Mouse (Mus musculus) heart, embryonic 14.5 days (tissue): ENCODE data around the gene Pwp2. TPM values are rescaled to one million over a fixed set of nuclear protein-coding genes. Genes with fewer than 3 reads are reported as not detected.
A peak's percentile ranks its signal among the peaks of the same experiment; 100 is the strongest.
"Not testable (repeated sequence)": the region's sequence is repeated elsewhere in the genome, so short reads cannot be mapped to it uniquely, and the experiment has no call there.

Experiments
- ATAC-seq: fragments of 200-750 bp; cut with Nextera tagmentation; 2 replicates; pipeline ENCODE4 v1.8.0; 2017; ENCODE audit warnings: low read depth, moderate TSS enrichment; ENCODE audit not compliant: insufficient number of reproducible peaks, insufficient read depth, low FRiP score
- H3K27ac ChIP-seq, 2 experiments: fragments of 200-500 bp in 1 of 2; fragments of 300-500 bp in 1 of 2; sonication (generic) in 1 of 2; replicated peaks in 1 of 2; 2 replicates each; pipeline ENCODE4 v1.5.1; 2012 to 2014; ENCODE audit warnings: low read depth in 2 of 2, low read length in 2 of 2, control low read depth in 1 of 2, mild to moderate bottlenecking in 1 of 2, mixed read lengths in 1 of 2; ENCODE audit not compliant: control insufficient read depth in 1 of 2, insufficient read depth in 1 of 2
- H3K27me3 ChIP-seq: fragments of 300-500 bp; sonication (generic); 2 replicates; pipeline ENCODE4 v1.6.1; 2014; ENCODE audit warnings: mild to moderate bottlenecking, low read length, control low read depth; ENCODE audit not compliant: control insufficient read depth, insufficient read depth
- H3K36me3 ChIP-seq: fragments of 300-500 bp; sonication (generic); 2 replicates; pipeline ENCODE4 v1.6.1; 2014; ENCODE audit warnings: mild to moderate bottlenecking, control low read depth, low read length, mixed read lengths; ENCODE audit not compliant: control insufficient read depth, insufficient read depth
- H3K4me1 ChIP-seq, 2 experiments: fragments of 200-500 bp in 1 of 2; fragments of 300-500 bp in 1 of 2; sonication (generic) in 1 of 2; 2 replicates each; pipeline ENCODE4 v1.6.1; 2012 to 2014; ENCODE audit warnings: low read length in 2 of 2, control low read depth in 1 of 2, mixed read lengths in 1 of 2; ENCODE audit not compliant: control insufficient read depth in 2 of 2, insufficient read depth in 2 of 2
- H3K4me2 ChIP-seq: fragments of 300-500 bp; sonication (generic); 2 replicates; pipeline ENCODE4 v1.6.1; 2014; ENCODE audit warnings: mild to moderate bottlenecking, low read length
- H3K4me3 ChIP-seq, 2 experiments: fragments of 200-500 bp in 1 of 2; fragments of 300-500 bp in 1 of 2; sonication (generic) in 1 of 2; 2 replicates each; pipeline ENCODE4 v1.5.1; 2012 to 2014; ENCODE audit warnings: low read length in 2 of 2, mild to moderate bottlenecking in 2 of 2, control low read depth in 1 of 2, low read depth in 1 of 2, moderate library complexity in 1 of 2; ENCODE audit not compliant: control insufficient read depth in 1 of 2, insufficient read depth in 1 of 2
- H3K9ac ChIP-seq: fragments of 300-500 bp; sonication (generic); 2 replicates; pipeline ENCODE4 v1.6.1; 2014; ENCODE audit warnings: mild to moderate bottlenecking, low read length
- H3K9me3 ChIP-seq: fragments of 300-500 bp; sonication (generic); 2 replicates; pipeline ENCODE4 v1.6.1; 2016; ENCODE audit warnings: low read length, control low read depth; ENCODE audit not compliant: control insufficient read depth
- WGBS: fragments of 180-500 bp; shearing (Covaris S2); extraction: QIAGEN DNeasy Blood & Tissue Kit; methylation state at CpG from one replicate; pipeline ENCODE4 v1.1.7; 2014; 5-methylcytosine and 5-hydroxymethylcytosine counted together
- polyA plus RNA-seq: library from polyadenylated mRNA; unstranded; fragments of >200 nt; fragmentation: Nextera tagmentation; extraction: Ambion mirVana; gene quantifications from 2 replicates; pipeline ENCODE4 v1.2.1, GENCODE M21; 2014

Pwp2 gene
- polyA plus RNA-seq, 1 experiment from 2014 or later = 8.6 TPM

DNA sequence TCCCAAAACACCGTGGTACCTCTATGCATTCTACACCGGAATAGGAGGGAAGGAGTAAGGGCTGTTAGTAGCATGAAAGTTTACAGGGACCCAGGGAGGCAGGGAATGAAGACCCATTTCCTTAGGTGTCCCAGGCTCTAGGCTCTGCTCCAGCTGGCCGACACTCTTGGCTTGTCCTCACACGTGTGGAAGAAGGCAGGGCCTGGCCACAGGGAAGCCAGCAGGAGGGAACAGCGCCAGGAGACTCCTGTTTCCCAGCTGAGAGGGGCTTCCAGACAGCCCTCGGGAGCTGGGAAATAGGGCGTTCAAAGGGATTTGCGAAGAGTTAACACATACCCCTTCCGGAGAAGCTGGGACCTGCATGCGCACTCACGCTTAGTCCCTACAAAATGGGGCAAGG, 55.5 kb downstream of the Pwp2 start:
- Histone ChIP-seq H3K27ac (0 out of 4 replicates have a peak overlapping the region, but pooled peaks of 1 of the 2 experiments have one; percentile 37), H3K4me2 (no peak overlapping the region), H3K9me3 (no peaks in the 10 kb centered on the region), H3K36me3 (no peaks in the 10 kb centered on the region), H3K4me3 (no peak overlapping the region), H3K4me1 (peaks cover 4 to 8% of the 10 kb centered on the region in 2 experiments), H3K27me3 (no peaks in the 10 kb centered on the region), H3K9ac (no peak overlapping the region)
- ATAC-seq = no peak
- WGBS = 35% methylated on average over 11 of the region's 11 CpGs

DNA sequence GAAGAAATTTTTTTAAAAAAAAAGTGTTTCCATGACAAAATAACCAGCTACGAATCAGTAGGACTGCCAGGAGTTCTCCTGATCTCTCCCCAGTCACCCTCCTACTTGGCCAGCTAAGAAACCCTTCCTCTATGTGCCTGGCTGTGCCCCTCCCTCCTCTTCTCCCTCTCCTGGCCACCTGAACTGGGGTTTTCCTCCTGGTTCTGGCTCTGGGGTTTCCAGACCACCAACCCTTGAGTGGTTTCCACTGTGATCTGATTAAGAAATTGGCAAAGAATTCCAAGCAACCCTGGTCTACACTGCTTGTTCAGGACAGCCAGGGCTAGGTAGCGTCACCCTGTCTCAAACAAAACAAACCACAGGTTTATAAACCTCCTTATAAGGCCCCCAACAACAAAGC, 56.3 kb downstream of the Pwp2 start:
- H3K27me3 ChIP-seq = no peaks in the 10 kb centered on the region
- no peak overlapping the region for H3K9ac ChIP-seq
- ATAC-seq = no peak
- WGBS = 74% methylated on average over 2 of the region's 2 CpGs
- no peak overlapping the region for H3K27ac ChIP-seq
- no peak overlapping the region for H3K4me2 ChIP-seq
- H3K36me3 ChIP-seq = no peaks in the 10 kb centered on the region
- no peaks in the 10 kb centered on the region for H3K9me3 ChIP-seq
- H3K4me3 ChIP-seq = no peak overlapping the region
- peaks cover 5 to 8% of the 10 kb centered on the region in 2 experiments; a peak in 3 of 4 replicates for H3K4me1 ChIP-seq

DNA sequence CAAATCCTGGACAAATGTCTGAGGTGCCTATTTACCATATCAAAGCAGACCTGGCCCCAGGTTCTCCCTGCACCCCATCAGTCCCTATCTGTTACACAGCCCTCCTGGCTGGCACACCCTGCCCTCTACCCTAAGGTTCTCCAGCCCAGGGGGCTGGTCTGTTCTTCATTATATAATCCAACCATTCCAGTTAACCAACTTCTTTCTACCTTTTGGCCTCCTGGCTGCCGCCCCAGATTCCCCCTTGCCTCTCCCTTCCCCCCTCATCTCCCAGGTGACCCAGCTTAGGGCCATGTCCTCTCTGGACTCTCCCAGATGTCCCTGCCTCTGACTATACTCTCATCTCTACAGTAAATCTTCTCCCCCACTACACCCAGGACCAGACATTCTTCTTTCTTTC, 57.0 kb downstream of the Pwp2 start:
- Histone ChIP-seq H3K4me1 (peaks cover 5 to 8% of the 10 kb centered on the region in 2 experiments; a peak in 3 of 4 replicates), H3K36me3 (no peaks in the 10 kb centered on the region), H3K4me3 (no peak overlapping the region), H3K27me3 (no peaks in the 10 kb centered on the region), H3K9me3 (no peaks in the 10 kb centered on the region), H3K27ac (no peak overlapping the region), H3K4me2 (no peak overlapping the region), H3K9ac (no peak overlapping the region)
- WGBS = 73% methylated on average over 1 of the region's 1 CpGs
- ATAC-seq = no peak

DNA sequence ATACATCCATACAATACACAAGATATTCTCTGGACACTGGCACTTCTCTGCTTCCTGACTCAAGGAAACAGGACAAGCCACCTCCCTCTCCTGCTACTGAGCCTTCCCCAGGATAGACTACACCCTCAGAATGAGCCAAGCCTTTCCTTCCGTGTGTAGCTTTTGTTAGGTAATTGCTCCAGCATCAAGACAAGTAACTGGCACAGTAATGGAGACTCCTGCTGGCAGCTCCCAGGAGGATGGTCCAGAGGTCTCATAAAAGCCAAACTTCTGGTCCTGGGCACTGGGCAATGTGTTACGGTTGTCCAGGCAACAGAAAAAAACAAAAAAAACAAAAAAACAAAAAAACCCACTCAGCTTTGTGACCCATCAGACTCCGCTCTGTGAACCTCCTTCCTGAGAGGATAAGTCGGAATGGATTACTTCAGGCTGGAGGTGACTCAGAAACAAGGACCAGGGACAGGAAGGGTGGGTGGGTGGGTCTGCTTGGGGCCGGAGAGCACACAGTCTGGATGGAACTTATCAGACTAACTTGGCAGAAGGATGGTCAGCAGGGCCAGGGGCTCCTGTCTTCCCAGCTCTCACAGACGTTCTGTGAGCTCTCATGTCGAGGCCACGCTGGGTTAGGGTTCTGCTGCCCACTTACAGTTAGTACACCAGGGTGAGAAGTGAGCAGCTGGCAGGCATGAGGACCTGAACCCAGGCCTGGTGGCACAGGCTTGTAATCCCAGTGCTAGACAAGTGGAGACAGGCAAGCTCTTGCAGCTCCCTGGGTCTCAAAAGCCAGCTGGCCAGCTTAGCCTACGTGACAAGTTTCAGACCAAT, 57.7 kb downstream of the Pwp2 start:
- WGBS = 52% methylated on average over 9 of the region's 9 CpGs
- no peak overlapping the region for H3K4me2 ChIP-seq
- H3K9me3 ChIP-seq = no peaks in the 10 kb centered on the region
- peaks cover 5 to 8% of the 10 kb centered on the region in 2 experiments; a peak in 3 of 4 replicates for H3K4me1 ChIP-seq
- H3K36me3 ChIP-seq = no peaks in the 10 kb centered on the region
- H3K9ac ChIP-seq = no peak overlapping the region
- H3K27ac ChIP-seq = 0 out of 4 replicates have a peak overlapping the region, but pooled peaks of 1 of the 2 experiments have one; percentile 9
- H3K4me3 ChIP-seq = no peak overlapping the region
- ATAC-seq = peak; percentile 55; the same call in 1 of the 2 replicates
- no peaks in the 10 kb centered on the region for H3K27me3 ChIP-seq

DNA sequence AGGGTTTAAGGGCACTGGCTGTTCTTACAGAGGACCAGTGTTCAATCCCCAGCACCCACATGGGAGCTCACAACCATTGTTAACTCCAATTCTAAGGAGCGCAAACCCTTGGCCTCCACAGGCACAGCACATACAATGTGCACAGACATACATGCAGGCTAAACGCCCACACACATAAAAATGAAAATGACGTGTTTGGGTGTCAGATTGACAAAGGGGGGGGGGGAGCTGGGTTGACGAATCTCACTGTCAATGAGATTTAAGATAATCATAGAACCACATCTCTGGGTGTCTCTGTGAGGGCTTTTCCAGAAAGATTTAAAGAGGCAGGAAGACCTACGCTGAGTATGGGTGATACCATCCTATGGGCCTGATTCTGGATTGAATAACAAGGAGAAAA, 58.6 kb downstream of the Pwp2 start:
- Histone ChIP-seq H3K27me3 (no peaks in the 10 kb centered on the region), H3K9me3 (no peaks in the 10 kb centered on the region), H3K4me2 (no peak overlapping the region), H3K4me1 (peaks cover 5 to 8% of the 10 kb centered on the region in 2 experiments; a peak in 3 of 4 replicates), H3K27ac (no peak overlapping the region), H3K4me3 (no peak overlapping the region), H3K36me3 (no peaks in the 10 kb centered on the region), H3K9ac (no peak overlapping the region)
- WGBS = 86% methylated on average over 5 of the region's 5 CpGs
- no peak for ATAC-seq

DNA sequence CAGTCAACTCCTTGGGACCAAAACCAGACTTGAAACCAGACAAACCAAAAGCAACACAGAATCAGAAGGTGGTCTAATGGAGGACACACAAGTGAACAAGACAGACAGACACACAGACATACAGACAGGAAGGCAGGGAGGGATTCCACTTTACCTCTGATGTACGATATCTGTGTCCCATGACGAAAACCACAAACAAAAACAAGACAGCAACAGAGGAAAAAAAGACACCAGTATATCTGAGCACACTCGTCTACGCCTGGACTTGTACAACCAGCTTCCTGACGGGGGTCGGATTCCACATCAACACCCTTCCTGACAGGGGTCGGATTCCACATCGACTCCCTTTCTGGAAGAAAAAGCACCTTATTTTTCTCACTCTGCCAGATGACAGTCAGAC, 59.9 kb downstream of the Pwp2 start:
- H3K9ac ChIP-seq, H3K4me3 ChIP-seq: not testable (repeated sequence)
- 45% methylated on average over 8 of the region's 8 CpGs for WGBS

DNA sequence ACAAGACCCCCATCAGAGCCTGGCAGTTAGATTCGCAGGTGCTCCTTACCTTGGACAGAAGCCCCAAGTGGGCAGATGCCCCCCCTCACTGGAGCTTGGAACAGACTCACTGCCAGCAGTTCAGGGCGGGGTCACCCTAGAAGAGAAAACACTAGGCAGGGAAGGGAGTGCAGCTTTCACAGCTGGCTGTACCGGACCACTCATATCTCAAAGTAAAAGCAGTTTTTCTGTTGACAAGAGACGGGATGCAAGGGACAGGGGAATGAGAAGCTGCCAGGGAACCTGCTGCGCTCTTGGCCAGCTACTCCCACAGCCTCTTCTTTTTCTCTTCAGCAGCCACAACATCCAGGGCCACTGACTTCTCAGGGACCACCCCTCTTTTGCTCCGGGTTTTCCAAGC, 60.8 kb downstream of the Pwp2 start:
- WGBS = 26% methylated on average over 6 of the region's 6 CpGs
- not testable (repeated sequence) for H3K9ac ChIP-seq, ATAC-seq, H3K4me1 ChIP-seq, H3K4me2 ChIP-seq, H3K27ac ChIP-seq, H3K4me3 ChIP-seq, H3K27me3 ChIP-seq, H3K9me3 ChIP-seq, H3K36me3 ChIP-seq

More for the DNA sequence above, 59.9 kb downstream of the Pwp2 start:
- H3K4me2 ChIP-seq, H3K4me1 ChIP-seq, H3K36me3 ChIP-seq, ATAC-seq, H3K27me3 ChIP-seq, H3K27ac ChIP-seq, H3K9me3 ChIP-seq: not testable (repeated sequence)
